Mouse (Mus musculus): ENCODE measurements around the gene Rab3c. TPM values are rescaled to one million over a fixed set of nuclear protein-coding genes. Genes with fewer than 3 reads are reported as not detected.
A peak's percentile ranks its signal among the peaks of the same experiment; 100 is the strongest.

Rab3c gene
- polyA plus RNA-seq, 1 experiment from 2014 or later: 242 TPM

DNA sequence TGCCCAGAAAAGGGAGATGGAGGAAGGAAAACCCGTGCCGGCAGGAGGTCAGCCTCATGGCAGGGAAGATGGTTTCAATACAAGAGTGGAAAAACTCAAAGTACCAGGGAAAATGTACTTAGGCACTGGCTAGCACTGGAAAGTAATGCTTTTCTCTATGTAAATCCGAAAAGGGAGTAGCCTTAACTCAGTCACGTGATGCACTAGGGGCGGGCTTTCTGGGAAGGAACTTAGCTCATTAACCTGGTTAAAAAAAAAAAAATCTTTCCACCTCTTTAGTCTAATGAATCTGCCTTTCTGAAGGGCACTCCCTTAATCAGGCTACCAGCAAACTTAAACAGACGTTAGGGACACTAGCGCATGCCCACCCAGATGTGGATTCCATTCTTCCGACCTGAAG is 249.7 kb downstream of the Rab3c start:
- 77% methylated on average over 8 of the region's 8 CpGs for WGBS
- Histone ChIP-seq H3K9ac (ENCODE audit: low read depth, low read length) (no peak overlapping the region), H3K4me3 (ENCODE audit: low read depth, low read length) (no peak overlapping the region), H3K4me1 (ENCODE audit: control insufficient read depth, insufficient read depth, low read length) (no peaks in the 10 kb centered on the region), H3K9me3 (replicated peaks; ENCODE audit: control insufficient read depth, low read length, poor library complexity, severe bottlenecking) (no peaks in the 10 kb centered on the region), H3K27me3 (ENCODE audit: control insufficient read depth, insufficient read depth, low read depth, low read length) (no peaks in the 10 kb centered on the region), H3K4me2 (ENCODE audit: low read length) (no peak overlapping the region), H3K27ac (ENCODE audit: low read length) (no peak overlapping the region), H3K36me3 (ENCODE audit: control insufficient read depth, insufficient read depth, low read length) (no peaks in the 10 kb centered on the region)
- no peak for ATAC-seq

- 71% methylated on average over 10 of the region's 10 CpGs for WGBS
Observed at GRCm38 (mm10) chr13:110024381-110025161, 256.2 kb downstream of the Rab3c start.

DNA sequence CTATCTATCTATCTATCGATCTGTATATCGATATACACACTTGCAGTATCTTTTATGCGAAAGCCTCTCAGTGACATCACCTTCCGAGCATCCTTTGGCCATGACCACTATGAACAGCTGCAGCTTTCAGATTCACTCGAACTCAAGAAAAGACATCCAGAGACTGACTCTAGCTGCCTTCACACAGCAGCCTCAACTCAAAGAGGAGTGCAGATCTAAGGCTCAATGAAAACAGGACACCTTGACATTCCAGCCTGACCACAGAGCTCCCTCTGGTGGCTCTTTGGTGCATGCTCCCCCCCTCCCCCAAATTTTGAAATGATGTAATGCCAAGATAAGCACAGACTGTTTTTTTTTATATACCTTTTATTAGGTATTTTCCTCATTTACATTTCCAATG is 257.8 kb downstream of the Rab3c start:
- H3K9me3 ChIP-seq (replicated peaks; ENCODE audit: control insufficient read depth, low read length, poor library complexity, severe bottlenecking): no peaks in the 10 kb centered on the region
- H3K27me3 ChIP-seq (ENCODE audit: control insufficient read depth, insufficient read depth, low read depth, low read length): no peaks in the 10 kb centered on the region
- H3K36me3 ChIP-seq (ENCODE audit: control insufficient read depth, insufficient read depth, low read length): no peaks in the 10 kb centered on the region
- H3K9ac ChIP-seq (ENCODE audit: low read depth, low read length): no peak overlapping the region
- H3K4me2 ChIP-seq (ENCODE audit: low read length): no peak overlapping the region
- no peak overlapping the region for H3K4me3 ChIP-seq (ENCODE audit: low read depth, low read length)
- 81% methylated on average over 5 of the region's 5 CpGs for WGBS
- no peak overlapping the region for H3K27ac ChIP-seq (ENCODE audit: low read length)
- no peak for ATAC-seq
- peaks cover 10% of the 10 kb centered on the region for H3K4me1 ChIP-seq (ENCODE audit: control insufficient read depth, insufficient read depth, low read length)

More at GRCm38 (mm10) chr13:110024381-110025161, 256.2 kb downstream of the Rab3c start:
- Histone ChIP-seq H3K27me3 (ENCODE audit: control insufficient read depth, insufficient read depth, low read depth, low read length) (no peaks in the 10 kb centered on the region), H3K4me3 (ENCODE audit: low read depth, low read length) (no peak overlapping the region), H3K4me1 (ENCODE audit: control insufficient read depth, insufficient read depth, low read length) (peaks cover 2% of the 10 kb centered on the region), H3K4me2 (ENCODE audit: low read length) (no peak overlapping the region), H3K36me3 (ENCODE audit: control insufficient read depth, insufficient read depth, low read length) (no peaks in the 10 kb centered on the region), H3K9me3 (replicated peaks; ENCODE audit: control insufficient read depth, low read length, poor library complexity, severe bottlenecking) (no peaks in the 10 kb centered on the region), H3K27ac (ENCODE audit: low read length) (no peak overlapping the region), H3K9ac (ENCODE audit: low read depth, low read length) (no peak overlapping the region)
- ATAC-seq: no peak

- WGBS: 24% methylated on average over 9 of the region's 9 CpGs
- peak overlapping the region; percentile 67; the same call in 1 of the 2 replicates for H3K9ac ChIP-seq (ENCODE audit: low read depth, low read length)
- peak overlapping the region; percentile 31 for H3K4me3 ChIP-seq (ENCODE audit: low read depth, low read length)
- H3K9me3 ChIP-seq (replicated peaks; ENCODE audit: control insufficient read depth, low read length, poor library complexity, severe bottlenecking): no peaks in the 10 kb centered on the region
- peak; percentile 23; the same call in 1 of the 2 replicates for ATAC-seq
- H3K4me2 ChIP-seq (ENCODE audit: low read length): peak overlapping the region; percentile 81
- H3K36me3 ChIP-seq (ENCODE audit: control insufficient read depth, insufficient read depth, low read length): no peaks in the 10 kb centered on the region
- H3K27ac ChIP-seq (ENCODE audit: low read length): 0 out of 2 replicates have a peak overlapping the region, but pooled peaks have one; percentile 33
- peaks cover 10% of the 10 kb centered on the region for H3K4me1 ChIP-seq (ENCODE audit: control insufficient read depth, insufficient read depth, low read length)
- no peaks in the 10 kb centered on the region for H3K27me3 ChIP-seq (ENCODE audit: control insufficient read depth, insufficient read depth, low read depth, low read length)
Observed at GRCm38 (mm10) chr13:110019774-110020173, 261.0 kb downstream of the Rab3c start.

DNA sequence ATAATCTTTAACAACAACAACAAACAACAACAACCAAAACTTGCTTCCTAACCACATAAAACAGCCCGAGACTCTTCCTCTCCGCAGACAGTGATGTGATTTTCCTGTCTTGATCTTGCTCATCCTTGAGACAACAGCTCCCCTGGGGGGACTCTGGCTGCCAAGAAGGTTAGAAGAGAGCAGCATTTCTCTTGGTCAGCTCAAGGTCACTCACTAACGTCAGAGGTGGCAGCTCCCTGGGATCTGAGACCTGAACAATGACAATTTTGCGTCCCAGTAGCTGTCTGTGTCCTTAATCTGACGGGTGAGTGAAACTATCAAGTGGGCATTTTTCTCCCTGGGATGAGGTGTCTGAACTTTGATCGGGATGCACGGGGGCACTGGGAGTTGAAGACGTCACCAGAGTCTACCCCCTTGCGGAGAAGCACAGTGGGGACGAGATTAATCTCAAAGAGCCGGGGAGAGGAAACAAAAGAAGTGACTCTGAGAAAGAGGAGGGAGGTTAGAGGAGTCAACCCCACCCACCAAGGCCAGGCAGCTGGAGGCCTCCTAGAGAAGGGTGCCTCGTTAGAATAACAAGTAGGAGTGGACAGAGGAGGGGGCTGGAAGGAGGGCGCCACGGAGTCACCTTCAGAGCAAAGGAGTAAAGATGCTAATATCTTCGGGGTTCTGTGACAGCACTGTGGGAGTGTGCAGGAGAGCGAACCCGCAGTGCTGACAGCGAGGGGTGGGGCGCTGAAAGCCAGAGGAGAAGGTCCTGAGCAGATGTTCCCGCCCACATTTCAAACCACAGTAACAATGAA is 261.7 kb downstream of the Rab3c start:
- Histone ChIP-seq H3K27ac (ENCODE audit: low read length) (peak overlapping the region; percentile 77), H3K9me3 (replicated peaks; ENCODE audit: control insufficient read depth, low read length, poor library complexity, severe bottlenecking) (no peaks in the 10 kb centered on the region), H3K4me1 (ENCODE audit: control insufficient read depth, insufficient read depth, low read length) (peaks cover 10% of the 10 kb centered on the region), H3K9ac (ENCODE audit: low read depth, low read length) (peak overlapping the region; percentile 67), H3K36me3 (ENCODE audit: control insufficient read depth, insufficient read depth, low read length) (no peaks in the 10 kb centered on the region), H3K27me3 (ENCODE audit: control insufficient read depth, insufficient read depth, low read depth, low read length) (no peaks in the 10 kb centered on the region), H3K4me2 (ENCODE audit: low read length) (peak overlapping the region; percentile 81), H3K4me3 (ENCODE audit: low read depth, low read length) (peak overlapping the region; percentile 31)
- ATAC-seq: peak; percentile 64
- under 1% methylated on average over 20 of the region's 20 CpGs for WGBS

GRCm38 (mm10) chr13:110018431-110018901 is 262.3 kb downstream of the Rab3c start:
- Histone ChIP-seq H3K27ac (ENCODE audit: low read length) (peak overlapping the region; percentile 77), H3K36me3 (ENCODE audit: control insufficient read depth, insufficient read depth, low read length) (no peaks in the 10 kb centered on the region), H3K4me3 (ENCODE audit: low read depth, low read length) (peak overlapping the region; percentile 31), H3K9me3 (replicated peaks; ENCODE audit: control insufficient read depth, low read length, poor library complexity, severe bottlenecking) (no peaks in the 10 kb centered on the region), H3K27me3 (ENCODE audit: control insufficient read depth, insufficient read depth, low read depth, low read length) (no peaks in the 10 kb centered on the region), H3K4me1 (ENCODE audit: control insufficient read depth, insufficient read depth, low read length) (peaks cover 10% of the 10 kb centered on the region), H3K4me2 (ENCODE audit: low read length) (peak overlapping the region; percentile 81), H3K9ac (ENCODE audit: low read depth, low read length) (peak overlapping the region; percentile 67)
- ATAC-seq: peak; percentile 82
- WGBS: under 1% methylated on average over 17 of the region's 17 CpGs

- ATAC-seq: peak; percentile 59; the same call in 1 of the 2 replicates
- no peak overlapping the region for H3K9ac ChIP-seq (ENCODE audit: low read depth, low read length)
- 54% methylated on average over 4 of the region's 4 CpGs for WGBS
- H3K4me2 ChIP-seq (ENCODE audit: low read length): no peak overlapping the region
- no peaks in the 10 kb centered on the region for H3K27me3 ChIP-seq (ENCODE audit: control insufficient read depth, insufficient read depth, low read depth, low read length)
- H3K4me1 ChIP-seq (ENCODE audit: control insufficient read depth, insufficient read depth, low read length): peaks cover 27% of the 10 kb centered on the region
- H3K27ac ChIP-seq (ENCODE audit: low read length): peak overlapping the region; percentile 63
- H3K4me3 ChIP-seq (ENCODE audit: low read depth, low read length): no peak overlapping the region
- no peaks in the 10 kb centered on the region for H3K36me3 ChIP-seq (ENCODE audit: control insufficient read depth, insufficient read depth, low read length)
- no peaks in the 10 kb centered on the region for H3K9me3 ChIP-seq (replicated peaks; ENCODE audit: control insufficient read depth, low read length, poor library complexity, severe bottlenecking)
Observed at GRCm38 (mm10) chr13:110012029-110012428, 268.8 kb downstream of the Rab3c start.

DNA sequence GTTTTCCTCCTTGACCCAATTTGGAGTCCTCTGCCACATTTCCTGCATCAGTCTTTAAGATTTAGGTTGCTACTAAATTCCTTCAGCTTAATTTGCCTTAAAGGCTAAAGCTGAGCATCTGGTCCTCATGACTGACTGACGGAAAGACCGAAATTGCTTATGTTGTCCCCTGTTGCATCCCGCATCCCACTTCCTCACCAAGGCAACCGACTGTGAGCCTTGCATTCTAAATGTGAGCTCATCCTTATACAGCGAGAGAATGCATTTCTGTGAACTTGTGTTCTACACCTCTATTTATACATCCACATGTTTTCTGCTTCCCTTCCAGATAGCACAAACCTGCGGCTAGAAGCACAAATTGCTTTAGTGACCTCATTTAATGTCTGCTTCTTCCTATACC is 269.9 kb downstream of the Rab3c start:
- 48% methylated on average over 6 of the region's 6 CpGs for WGBS
- Histone ChIP-seq H3K4me3 (ENCODE audit: low read depth, low read length) (no peak overlapping the region), H3K4me1 (ENCODE audit: control insufficient read depth, insufficient read depth, low read length) (peaks cover 27% of the 10 kb centered on the region), H3K9me3 (replicated peaks; ENCODE audit: control insufficient read depth, low read length, poor library complexity, severe bottlenecking) (no peaks in the 10 kb centered on the region), H3K4me2 (ENCODE audit: low read length) (no peak overlapping the region), H3K27ac (ENCODE audit: low read length) (no peak overlapping the region), H3K27me3 (ENCODE audit: control insufficient read depth, insufficient read depth, low read depth, low read length) (no peaks in the 10 kb centered on the region), H3K9ac (ENCODE audit: low read depth, low read length) (no peak overlapping the region), H3K36me3 (ENCODE audit: control insufficient read depth, insufficient read depth, low read length) (no peaks in the 10 kb centered on the region)
- no peak for ATAC-seq

Data from midbrain, embryonic 16.5 days (tissue).